Mouse (Mus musculus): ENCODE results near the gene Crim1. TPM values are rescaled to one million over a fixed set of nuclear protein-coding genes. Genes with fewer than 3 reads are reported as not detected.
A peak's percentile ranks its signal among the peaks of the same experiment; 100 is the strongest.

Gene Crim1
- total RNA-seq, 2 experiments from 2014 or later = 70.3 to 81.0 TPM

- DNase-seq (ENCODE audit: low spot score in 2 of 2) = peak in 1 of 2 experiments; percentile 32
- intact Hi-C loops (cut with DNase I) = no loop called here
Measured at GRCm38 (mm10) chr17:78313006-78313405, 113.0 kb downstream of the Crim1 start.

GRCm38 (mm10) chr17:78313612-78314011, 113.6 kb downstream of the Crim1 start:
- no peak for DNase-seq (ENCODE audit: low spot score in 2 of 2)
- intact Hi-C loops (cut with DNase I) = no loop called here

GRCm38 (mm10) chr17:78315659-78316058, 115.6 kb downstream of the Crim1 start:
- intact Hi-C loops (cut with DNase I) = no loop called here
- no peak for DNase-seq (ENCODE audit: low spot score in 2 of 2)

DNA sequence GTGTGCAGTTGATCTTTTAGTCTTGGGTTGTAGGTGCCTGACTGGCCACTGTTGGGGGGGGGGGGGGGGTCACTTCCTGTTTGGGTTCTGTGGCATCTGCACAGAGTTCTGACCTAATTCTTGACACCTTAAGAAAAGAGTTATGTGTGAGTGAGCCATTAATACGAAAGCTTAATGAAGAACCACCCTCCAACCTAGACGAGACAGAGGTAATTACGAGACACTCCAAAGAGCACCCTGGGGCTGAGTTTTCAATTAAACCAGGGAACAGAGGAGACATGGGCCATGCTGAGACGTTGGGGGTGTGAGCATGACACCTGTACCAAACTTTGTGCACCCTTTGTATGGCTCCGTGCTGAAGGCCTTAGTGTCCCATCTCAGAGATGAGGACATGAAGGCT, 117.3 kb downstream of the Crim1 start:
- intact Hi-C loops (cut with DNase I) = no loop called here

GRCm38 (mm10) chr17:78318810-78319209, 118.8 kb downstream of the Crim1 start:
- DNase-seq (ENCODE audit: low spot score in 2 of 2) = no peak

More for the DNA sequence above, 117.3 kb downstream of the Crim1 start:
- no peak for DNase-seq (ENCODE audit: low spot score in 2 of 2)

GRCm38 (mm10) chr17:78321216-78321835, 121.3 kb downstream of the Crim1 start:
- intact Hi-C loops (cut with DNase I) = no loop called here
- no peak for DNase-seq (ENCODE audit: low spot score in 2 of 2)

More at GRCm38 (mm10) chr17:78318810-78319209, 118.8 kb downstream of the Crim1 start:
- intact Hi-C loops (cut with DNase I) = no loop called here

DNA sequence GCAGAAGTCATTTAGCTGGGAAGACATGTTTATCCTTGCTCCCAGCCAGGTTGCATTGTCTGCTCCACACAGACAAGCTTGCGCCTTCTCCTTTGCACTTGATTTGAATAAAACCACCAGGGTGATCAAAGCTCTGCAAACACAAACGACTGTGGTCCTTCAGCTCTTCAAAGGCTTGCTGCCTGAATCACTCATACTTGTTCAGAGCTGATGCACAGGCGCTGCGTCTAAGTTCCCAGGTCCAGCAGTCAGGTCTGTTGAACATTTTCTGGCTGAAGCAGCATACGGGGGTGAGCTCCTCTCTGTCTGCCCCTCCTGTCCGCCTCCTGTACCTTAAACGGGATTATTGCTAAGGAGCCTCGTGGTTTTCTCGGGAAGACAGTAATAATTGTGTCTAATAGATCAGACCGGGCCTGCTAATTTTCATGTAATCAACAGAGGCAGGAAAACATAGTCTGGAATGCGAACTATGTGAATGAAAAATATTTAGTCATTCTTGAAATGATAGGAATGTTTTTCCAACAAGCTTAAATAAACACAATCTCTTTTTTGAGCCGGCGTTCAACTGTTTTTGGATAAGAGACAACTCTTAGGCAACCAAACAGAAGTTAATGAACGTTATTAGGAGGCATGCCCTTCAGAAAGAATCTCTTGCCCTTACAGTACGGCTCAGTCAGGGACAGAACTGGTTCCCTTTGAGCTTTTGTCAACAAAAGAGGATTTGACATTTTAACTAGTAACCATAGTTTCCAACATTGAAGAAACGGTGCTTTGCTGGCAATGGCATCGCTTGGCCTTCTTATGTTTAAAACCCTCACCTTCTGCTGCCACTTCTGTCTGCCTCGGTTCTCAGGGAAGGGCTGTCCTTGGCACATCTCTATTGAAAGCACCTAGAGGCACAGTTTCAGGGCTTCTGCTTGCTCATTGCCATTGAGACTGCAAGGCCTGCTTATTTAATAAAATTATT, 122.6 kb downstream of the Crim1 start:
- DNase-seq (ENCODE audit: low spot score in 2 of 2) = no peak
- intact Hi-C loops (cut with DNase I) = no loop called here

DNA sequence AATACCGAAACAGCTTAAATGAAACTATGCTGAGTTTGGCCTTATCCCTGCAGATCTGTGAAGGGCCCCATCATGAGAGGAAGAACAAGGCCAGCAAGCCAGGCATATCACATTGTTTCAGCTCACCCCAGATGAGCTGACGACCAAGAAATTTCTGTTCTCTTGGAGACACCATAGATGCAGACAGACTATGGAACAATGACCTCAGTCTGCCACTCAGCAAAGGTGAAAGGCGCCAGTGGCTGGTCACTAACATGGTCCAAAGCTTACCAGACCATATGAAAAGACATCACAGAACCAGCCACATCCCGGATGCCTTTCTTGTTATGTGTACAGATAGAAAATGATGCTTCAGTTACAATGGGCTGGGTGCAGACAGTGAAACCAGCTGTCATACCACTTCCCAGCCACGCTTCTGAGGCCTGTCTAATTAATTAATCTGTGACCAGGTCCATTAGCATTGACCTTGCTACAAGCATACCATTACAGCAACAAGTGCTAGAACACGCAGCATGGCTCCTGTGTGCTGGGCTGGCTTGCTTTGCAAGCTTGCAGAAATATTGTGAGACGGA, 125.8 kb downstream of the Crim1 start:
- intact Hi-C loops (cut with DNase I) = no loop called here
- DNase-seq (ENCODE audit: low spot score in 2 of 2) = no peak

DNA sequence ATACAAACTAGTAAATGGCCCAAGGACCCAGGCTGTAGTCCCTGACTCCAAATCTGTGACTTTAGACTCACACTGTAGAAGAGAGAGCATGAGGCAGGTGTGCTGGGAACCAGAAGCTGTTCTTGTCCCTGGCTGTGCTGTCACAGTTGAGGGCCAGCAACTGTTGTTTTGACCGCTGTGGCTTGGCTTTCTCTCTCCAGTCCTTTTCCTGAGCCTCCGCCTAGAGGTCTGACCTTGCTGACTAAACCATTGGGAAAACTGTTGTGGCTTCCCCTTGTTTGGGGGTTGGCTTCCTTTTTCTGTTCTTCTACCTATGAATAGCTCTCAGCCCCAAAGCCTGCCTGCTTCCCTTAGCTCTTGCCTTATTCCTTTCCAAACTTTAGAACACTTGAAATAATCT, 126.3 kb downstream of the Crim1 start:
- intact Hi-C loops (cut with DNase I) = no loop called here
- DNase-seq (ENCODE audit: low spot score in 2 of 2) = no peak

DNA sequence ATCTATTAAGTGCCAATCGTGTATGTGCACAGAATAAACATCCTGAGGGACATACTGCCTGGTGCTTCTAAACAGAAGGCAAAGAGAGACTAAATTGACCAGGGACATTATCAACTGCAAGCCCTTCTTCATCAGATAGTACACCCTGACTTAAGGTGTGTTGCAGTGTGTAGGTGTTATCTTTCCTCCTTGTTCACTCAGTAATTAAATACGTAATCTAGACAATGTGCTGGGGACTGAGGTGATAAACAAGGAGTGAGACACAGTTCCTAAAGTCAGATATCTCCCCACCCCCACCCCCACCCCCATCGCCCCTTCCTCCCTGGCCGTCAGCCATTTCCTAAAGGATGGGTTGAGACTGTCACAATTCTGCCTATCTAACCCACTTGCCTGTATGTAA, 127.1 kb downstream of the Crim1 start:
- DNase-seq (ENCODE audit: low spot score in 2 of 2) = no peak
- intact Hi-C loops (cut with DNase I) = no loop called here

DNA sequence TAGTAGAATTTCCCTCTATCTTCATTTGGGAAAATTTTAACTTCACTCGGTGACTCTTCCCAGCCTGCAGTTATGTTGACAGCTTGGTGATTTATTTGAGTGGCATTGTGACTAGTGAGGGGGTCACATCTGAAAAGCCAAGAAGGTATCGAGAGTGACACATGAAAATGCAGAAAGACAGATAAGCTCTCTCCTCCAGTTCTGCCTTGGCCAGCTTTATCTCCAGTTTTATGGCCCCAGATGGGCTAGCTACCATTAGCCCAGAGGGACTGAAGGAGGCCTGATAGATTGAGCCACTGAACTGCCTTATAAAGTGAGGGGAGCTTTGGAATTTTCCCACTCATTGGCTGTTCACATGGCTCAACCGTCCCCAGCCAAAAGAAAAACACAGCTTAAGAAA, 128.2 kb downstream of the Crim1 start:
- intact Hi-C loops (cut with DNase I) = no loop called here
- no peak for DNase-seq (ENCODE audit: low spot score in 2 of 2)

DNA sequence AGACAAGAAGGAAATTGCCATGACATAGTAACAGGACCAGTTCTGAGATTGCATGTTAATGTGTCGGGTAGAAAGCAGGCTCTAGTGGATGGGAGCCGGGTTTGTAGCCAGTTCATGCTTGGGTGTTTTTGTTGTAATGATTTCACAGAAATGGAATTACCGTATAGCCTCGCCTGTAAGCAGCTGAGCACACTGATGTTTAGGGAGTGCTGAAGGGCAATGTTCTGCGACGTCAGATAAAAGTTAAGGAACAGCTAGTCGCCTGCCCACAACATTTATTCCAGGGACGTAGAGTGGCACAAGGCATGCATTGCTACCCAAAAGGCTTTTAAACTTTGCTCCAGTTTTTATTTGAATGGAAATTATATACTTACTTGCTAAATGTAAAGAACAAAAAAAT, 131.4 kb downstream of the Crim1 start:
- intact Hi-C loops (cut with DNase I) = no loop called here

GRCm38 (mm10) chr17:78333275-78333674, 133.2 kb downstream of the Crim1 start:
- intact Hi-C loops (cut with DNase I) = no loop called here
- DNase-seq (ENCODE audit: low spot score in 2 of 2) = peak in 1 of 2 experiments; percentile 22

More for the DNA sequence above, 131.4 kb downstream of the Crim1 start:
- no peak for DNase-seq (ENCODE audit: low spot score in 2 of 2)

DNA sequence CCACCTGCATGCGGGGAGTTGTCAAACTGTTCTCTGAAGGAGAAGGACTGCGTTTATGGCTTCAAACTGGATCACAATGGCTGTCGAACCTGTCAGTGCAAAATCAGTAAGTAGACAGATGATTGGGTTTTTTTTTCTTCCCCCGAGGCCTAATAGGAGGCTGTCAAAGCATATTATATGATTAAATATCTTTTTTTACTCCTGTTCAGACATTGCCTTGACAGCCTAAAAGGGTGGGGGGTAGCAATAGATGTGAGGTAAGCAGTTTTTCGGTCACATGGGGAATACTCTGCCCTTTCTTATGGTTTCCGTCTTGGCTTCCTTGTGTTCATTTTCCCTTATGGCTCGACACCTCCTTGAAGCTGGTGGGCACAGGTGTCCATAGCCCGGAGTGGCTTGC, 135.2 kb downstream of the Crim1 start:
- no peak for DNase-seq (ENCODE audit: low spot score in 2 of 2)
- intact Hi-C loops (cut with DNase I) = no loop called here

- DNase-seq (ENCODE audit: low spot score in 2 of 2) = no peak
- intact Hi-C loops (cut with DNase I) = no loop called here
Measured at GRCm38 (mm10) chr17:78343688-78344087, 143.6 kb downstream of the Crim1 start.

DNA sequence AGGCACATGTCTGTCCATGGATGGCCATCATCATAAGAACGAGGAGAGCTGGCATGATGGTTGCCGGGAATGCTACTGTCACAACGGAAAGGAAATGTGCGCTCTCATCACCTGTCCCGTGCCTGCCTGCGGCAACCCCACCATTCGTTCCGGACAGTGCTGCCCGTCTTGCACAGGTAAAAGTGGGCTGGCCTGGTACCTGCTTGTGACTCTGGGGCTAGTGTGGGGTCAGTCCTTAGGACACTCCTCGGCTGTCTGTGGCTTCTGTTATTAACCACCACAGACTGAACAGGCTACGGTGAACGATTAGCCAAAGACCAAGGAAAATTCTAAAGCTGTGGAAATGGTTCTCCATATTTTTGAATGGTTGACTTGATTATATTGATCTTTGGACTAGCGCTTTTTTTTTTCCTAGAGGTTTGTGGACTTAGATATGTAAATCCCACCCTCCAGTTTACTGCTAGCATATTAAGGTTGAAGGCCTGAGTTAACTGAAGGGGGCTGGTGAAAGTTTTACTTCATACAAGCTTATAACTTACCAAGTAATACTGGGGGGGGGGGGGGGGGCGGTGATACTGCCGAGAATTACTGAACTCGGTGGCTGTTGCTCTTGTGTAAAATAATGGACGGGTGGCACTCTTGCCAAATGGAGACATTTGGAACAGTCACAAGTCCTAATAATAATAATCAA, 147.2 kb downstream of the Crim1 start:
- intact Hi-C loops (cut with DNase I) = no loop called here

DNA sequence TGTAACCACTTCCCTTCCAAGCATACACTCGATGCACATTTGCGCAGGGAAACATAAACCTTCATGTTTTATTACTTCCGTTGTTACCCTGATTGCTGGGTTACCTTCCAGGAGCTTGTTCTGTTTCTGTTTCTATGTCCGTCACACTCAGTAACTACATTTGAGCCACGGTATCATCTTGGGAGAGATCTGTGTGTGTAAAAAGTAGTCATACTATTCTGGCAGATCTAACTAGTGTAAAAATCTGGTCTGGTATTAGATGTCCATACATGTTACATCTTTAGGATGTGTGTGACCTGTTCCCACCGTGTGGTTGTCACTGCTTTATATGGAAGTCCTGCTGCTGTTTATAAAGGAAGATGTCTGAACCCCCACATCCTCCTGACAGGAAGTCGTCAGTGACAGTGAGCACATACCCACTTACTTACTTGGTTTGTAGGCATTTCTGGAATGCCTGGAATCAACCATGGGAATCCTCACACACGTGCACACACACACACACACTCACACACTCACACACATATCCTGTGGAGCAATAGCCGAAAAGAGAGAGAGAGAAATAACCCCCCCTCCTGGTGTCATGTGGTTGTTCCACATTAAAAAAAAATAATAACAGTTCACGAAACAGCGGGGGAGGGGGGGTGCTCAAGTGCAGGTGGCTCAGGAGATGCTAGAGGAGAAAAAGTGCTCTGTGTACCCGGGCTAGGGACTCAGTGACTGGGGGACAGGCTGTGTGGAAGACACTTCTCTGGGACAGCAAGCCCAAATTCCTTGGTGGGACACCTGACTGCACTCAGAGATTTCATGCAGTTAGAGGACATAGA, 151.8 kb downstream of the Crim1 start:
- intact Hi-C loops (cut with DNase I) = no loop called here
- no peak for DNase-seq (ENCODE audit: low spot score in 2 of 2)

More for the DNA sequence above, 147.2 kb downstream of the Crim1 start:
- no peak for DNase-seq (ENCODE audit: low spot score in 2 of 2)

GRCm38 (mm10) chr17:78352500-78352855, 152.4 kb downstream of the Crim1 start:
- intact Hi-C loops (cut with DNase I) = no loop called here
- DNase-seq (ENCODE audit: low spot score in 2 of 2) = no peak

DNA sequence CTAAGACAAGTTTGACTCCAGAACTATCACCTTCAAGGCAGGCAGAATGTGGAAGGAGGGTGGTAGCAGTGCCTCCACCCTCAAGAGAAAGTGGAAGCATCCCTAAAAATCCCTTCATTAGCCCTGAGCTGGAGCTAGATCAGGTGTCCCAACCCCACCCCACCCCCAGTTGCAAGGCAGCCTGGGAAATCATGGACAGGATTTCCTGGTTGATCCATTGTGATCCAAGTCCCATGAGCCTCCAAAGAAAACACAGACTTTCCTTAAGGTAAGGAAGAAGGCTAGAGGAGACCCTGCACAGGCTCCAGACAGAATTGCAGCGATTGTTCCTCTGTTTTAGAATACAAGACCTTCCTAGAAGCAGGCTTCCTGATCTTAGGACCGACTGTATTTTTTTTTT, 154.4 kb downstream of the Crim1 start:
- intact Hi-C loops (cut with DNase I) = no loop called here
- DNase-seq (ENCODE audit: low spot score in 2 of 2) = no peak
